Mouse (Mus musculus): ENCODE measurements around the gene Fam122c.

Fam122c gene

GRCm38 (mm10) chrX:53369534-53370365 lies 96.5 kb downstream of the Fam122c start:
- in situ Hi-C loops (cut with MboI; ENCODE audit: low sequenced_read_pairs) = no loop called here

GRCm38 (mm10) chrX:53370366-53370740 lies 97.1 kb downstream of the Fam122c start, which contains the start of gene Mospd1:
Gene Mospd1 (minus strand): TSS chrX:53370502.
- in situ Hi-C loops (cut with MboI; ENCODE audit: low sequenced_read_pairs) = no loop called here

Measured in CH12F3 (cell line).